Mouse (Mus musculus): ENCODE measurements around the gene Tpi1.

GRCm38 (mm10) chr6:124859725-124860124 lies 45.6 kb upstream of the Tpi1 start:
- no peak for TF ChIP-seq TAL1 (IDR thresholded peaks at IDR 0.05; ENCODE audit: low read length)
- no peak for TF ChIP-seq GATA1 (IDR thresholded peaks at IDR 0.05; ENCODE audit: low read length)

Measured in erythroblast, embryonic 14.5 days (primary cell).